Mouse (Mus musculus) ovary, postnatal 14 days (tissue): Measurements from ENCODE around the gene Myo18b.

ENCODE experiments used
- DNase-seq: peaks from one replicate; pipeline ENCODE4 v3.0.0; 2022; ENCODE audit warnings: low spot score

Myo18b gene

GRCm38 (mm10) chr5:112747306-112747930 is 148.7 kb downstream of the Myo18b start:
- no peak for DNase-seq

- DNase-seq, result no peak
Measured at GRCm38 (mm10) chr5:112745176-112745575, 151.0 kb downstream of the Myo18b start.

- no peak for DNase-seq
Measured at GRCm38 (mm10) chr5:112744571-112744970, 151.6 kb downstream of the Myo18b start.

GRCm38 (mm10) chr5:112743121-112743520 is 153.0 kb downstream of the Myo18b start:
- DNase-seq, result no peak

GRCm38 (mm10) chr5:112740651-112741050 is 155.5 kb downstream of the Myo18b start:
- no peak for DNase-seq

- no peak for DNase-seq
Measured at GRCm38 (mm10) chr5:112735040-112735439, 161.1 kb downstream of the Myo18b start.

- no peak for DNase-seq
Measured at GRCm38 (mm10) chr5:112730604-112731003, 165.6 kb downstream of the Myo18b start.

GRCm38 (mm10) chr5:112728432-112728831 is 167.7 kb downstream of the Myo18b start:
- DNase-seq, result no peak

GRCm38 (mm10) chr5:112718655-112719306 is 177.4 kb downstream of the Myo18b start:
- DNase-seq, result peak; percentile 87

GRCm38 (mm10) chr5:112714679-112715446 is 181.3 kb downstream of the Myo18b start:
- no peak for DNase-seq

- no peak for DNase-seq
Measured at GRCm38 (mm10) chr5:112709831-112710230, 186.3 kb downstream of the Myo18b start.

- DNase-seq, result no peak
Measured at GRCm38 (mm10) chr5:112708441-112708840, 187.7 kb downstream of the Myo18b start.

GRCm38 (mm10) chr5:112707478-112707877 is 188.7 kb downstream of the Myo18b start:
- no peak for DNase-seq

GRCm38 (mm10) chr5:112700794-112701193 is 195.4 kb downstream of the Myo18b start:
- no peak for DNase-seq

GRCm38 (mm10) chr5:112696683-112697082 is 199.5 kb downstream of the Myo18b start:
- DNase-seq, result no peak

- no peak for DNase-seq
Measured at GRCm38 (mm10) chr5:112695254-112695711, 200.9 kb downstream of the Myo18b start.

GRCm38 (mm10) chr5:112693286-112693849 is 202.8 kb downstream of the Myo18b start:
- DNase-seq, result no peak

GRCm38 (mm10) chr5:112687100-112687818 is 208.9 kb downstream of the Myo18b start:
- DNase-seq, result no peak

GRCm38 (mm10) chr5:112686309-112687099 is 209.7 kb downstream of the Myo18b start:
- no peak for DNase-seq

GRCm38 (mm10) chr5:112679251-112679650 is 216.9 kb downstream of the Myo18b start:
- no peak for DNase-seq

GRCm38 (mm10) chr5:112678153-112678552 is 218.0 kb downstream of the Myo18b start:
- DNase-seq, result no peak
